Mouse (Mus musculus): ENCODE data around the gene Cyb5r4.

GRCm38 (mm10) chr9:86999956-87000582 is 21.7 kb upstream of the Cyb5r4 start:
- TF ChIP-seq CTCF (IDR thresholded peaks at IDR 0.05; ENCODE audit: borderline replicate concordance, control insufficient read depth, extremely low read depth, insufficient read depth, low read length, poor library complexity): no peak
- no peak for TF ChIP-seq POLR2A (IDR thresholded peaks at IDR 0.05; ENCODE audit: control insufficient read depth, extremely low read depth, insufficient read depth, low read length, poor library complexity)
